Mouse (Mus musculus) ES-E14 (cell line): ENCODE results near the gene Pnliprp1. TPM values are rescaled to one million over a fixed set of nuclear protein-coding genes. Genes with fewer than 3 reads are reported as not detected.

ENCODE experiments used
- DNase-seq: peaks from one replicate; pipeline ENCODE4 v3.0.0-alpha.2; 2013; ENCODE audit warnings: low read depth, low spot score
- H3K27ac ChIP-seq: 2 replicates; pipeline ENCODE4 v1.5.1; 2012; ENCODE audit warnings: low read depth, mild to moderate bottlenecking, low read length, moderate library complexity, mixed read lengths; ENCODE audit not compliant: poor library complexity, insufficient read depth, severe bottlenecking
- H3K36me3 ChIP-seq: 2 replicates; pipeline ENCODE4 v1.6.1; 2012; ENCODE audit warnings: mild to moderate bottlenecking, low read length, moderate library complexity, mixed read lengths; ENCODE audit not compliant: control insufficient read depth, poor library complexity, insufficient read depth, severe bottlenecking
- H3K4me1 ChIP-seq, 2 experiments: fragments of 150-350 bp in 1 of 2; sonication (generic) in 1 of 2; 2 replicates each; pipeline ENCODE4 v1.6.1; 2012; ENCODE audit warnings: low read length in 2 of 2, mild to moderate bottlenecking in 1 of 2, mixed read lengths in 1 of 2; ENCODE audit not compliant: control insufficient read depth in 2 of 2, insufficient read depth in 2 of 2, poor library complexity in 1 of 2
- H3K4me3 ChIP-seq, 2 experiments: fragments of 150-350 bp in 1 of 2; sonication (generic) in 1 of 2; 2 replicates each; pipeline ENCODE4 v1.5.1; 2012; ENCODE audit warnings: low read length in 2 of 2, low read depth in 1 of 2, mild to moderate bottlenecking in 1 of 2, mixed read lengths in 1 of 2; ENCODE audit not compliant: insufficient read depth in 1 of 2, poor library complexity in 1 of 2, severe bottlenecking in 1 of 2
- H3K9ac ChIP-seq: 2 replicates; pipeline ENCODE4 v1.6.1; 2012; ENCODE audit warnings: low read depth, mild to moderate bottlenecking, low read length, mixed read lengths; ENCODE audit not compliant: poor library complexity, insufficient read depth, severe bottlenecking
- H3K9me3 ChIP-seq: fragments of 150-350 bp; sonication (generic); 2 replicates; pipeline ENCODE4 v1.6.1; 2012; ENCODE audit warnings: low read depth, mild to moderate bottlenecking, low read length; ENCODE audit not compliant: control insufficient read depth, insufficient read depth
- CHD2 ChIP-seq: IDR thresholded peaks from 2 replicates; pipeline ENCODE4 v1.6.1; 2014; ENCODE audit warnings: mild to moderate bottlenecking, low read depth, low read length, inconsistent platforms
- HCFC1 ChIP-seq: IDR thresholded peaks from 2 replicates; pipeline ENCODE4 v1.6.1; 2012; ENCODE audit warnings: low read length, inconsistent platforms, borderline replicate concordance; ENCODE audit not compliant: insufficient read depth
- MAFK ChIP-seq: IDR thresholded peaks from 2 replicates; pipeline ENCODE4 v1.6.1; 2014; ENCODE audit warnings: mild to moderate bottlenecking, low read depth, low read length, inconsistent platforms; ENCODE audit not compliant: insufficient read depth
- ZC3H11A ChIP-seq: IDR thresholded peaks from 2 replicates; pipeline ENCODE4 v1.6.1; 2012; ENCODE audit warnings: low read depth, mild to moderate bottlenecking, inconsistent platforms, low read length, borderline replicate concordance
- ZNF384 ChIP-seq: IDR thresholded peaks from 2 replicates; pipeline ENCODE4 v1.6.1; 2012; ENCODE audit warnings: low read depth, low read length, inconsistent platforms
- in situ Hi-C, 2 experiments: fragments of 600-800 bp; cut with MboI; formaldehyde crosslinking; loops; one replicate each; pipeline ENCODE4 v1.15.1; 2025; ENCODE audit warnings: low sequenced_read_pairs in 2 of 2, inconsistent platforms in 1 of 2; ENCODE audit not compliant: unreplicated experiment in 2 of 2
- total RNA-seq: library from RNA; depleted of rRNA; stranded (reverse); fragments of 300-350 nt; gene quantifications from 2 replicates; pipeline ENCODE4 v1.2.3, GENCODE M21; 2012; rRNA removed

Gene Pnliprp1
- total RNA-seq, 1 experiment, result not detected

DNA sequence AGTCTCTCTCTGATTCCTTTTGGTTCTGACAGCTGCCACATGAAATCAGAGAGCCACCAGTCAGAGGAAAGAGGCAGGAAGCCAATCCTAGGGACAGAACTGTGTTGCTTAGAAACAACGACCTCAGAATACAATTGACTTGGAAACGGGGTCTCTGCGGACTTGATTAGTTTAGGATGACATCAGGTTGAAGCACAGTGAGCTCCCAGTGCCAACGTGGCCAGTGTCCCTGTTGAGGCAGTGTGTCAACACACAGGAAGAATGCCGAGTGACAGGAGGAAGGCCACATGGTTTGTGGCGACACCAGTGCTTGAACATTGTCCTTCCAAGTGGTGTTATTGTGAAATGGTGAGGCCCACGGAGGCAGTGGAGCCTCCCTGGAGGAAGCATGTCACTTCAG, 55.3 kb downstream of the Pnliprp1 start:
- in situ Hi-C loops, result no loop called here
- Histone ChIP-seq H3K4me1 (no peaks in the 10 kb centered on the region), H3K9ac (no peak overlapping the region), H3K27ac (no peak overlapping the region), H3K4me3 (no peak overlapping the region), H3K9me3 (no peaks in the 10 kb centered on the region), H3K36me3 (no peaks in the 10 kb centered on the region)
- DNase-seq, result no peak
- no peak for TF ChIP-seq HCFC1
- TF ChIP-seq MAFK, result no peak
- TF ChIP-seq ZC3H11A, result no peak

DNA sequence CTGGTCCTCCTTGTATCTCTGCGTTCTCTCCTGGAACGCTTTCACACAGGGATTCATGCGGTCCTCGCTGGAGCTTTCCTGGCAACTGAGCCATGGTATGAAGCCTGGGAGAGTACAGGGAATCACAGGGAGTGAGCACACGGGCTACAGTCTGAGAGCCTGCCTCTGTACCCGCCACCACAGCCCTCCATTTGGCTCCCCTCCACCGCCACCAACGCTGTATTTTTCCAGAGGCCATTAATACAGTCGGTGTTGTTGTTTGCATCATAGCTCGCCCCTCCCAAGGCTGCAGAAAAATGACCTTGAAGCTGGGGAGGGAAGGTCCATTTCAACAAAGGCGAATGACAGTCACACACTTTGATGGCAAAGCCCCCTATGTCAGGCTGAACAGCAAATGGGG, 60.5 kb downstream of the Pnliprp1 start:
- H3K4me1 ChIP-seq, result peaks cover 0 to 3% of the 10 kb centered on the region in 2 experiments; a peak in 1 of 4 replicates
- DNase-seq, result no peak
- in situ Hi-C loops, result no loop called here
- H3K9ac ChIP-seq, result no peak overlapping the region
- no peak overlapping the region for H3K4me3 ChIP-seq
- H3K9me3 ChIP-seq, result no peaks in the 10 kb centered on the region
- TF ChIP-seq HCFC1 (no peak), ZC3H11A (no peak), MAFK (no peak), ZNF384 (no peak), CHD2 (no peak)
- H3K27ac ChIP-seq, result no peak overlapping the region
- H3K36me3 ChIP-seq, result no peaks in the 10 kb centered on the region

Other genes starting within 250 kb of the Pnliprp1 start
- gene Ccdc172, start 216.9 kb upstream of the Pnliprp1 start, total RNA-seq, result 1.2 and 3.5 TPM in 2 replicates
- 0.53 and 0.89 TPM in 2 replicates for gene Pnlip, start 76.4 kb upstream of the Pnliprp1 start, total RNA-seq
- gene Pnliprp2, start 30.8 kb downstream of the Pnliprp1 start, total RNA-seq, result 0.40 TPM in 1 of 2 replicates, not detected in the other
- 0.27 TPM in 1 of 2 replicates, not detected in the other for gene 1700019N19Rik, start 65.6 kb downstream of the Pnliprp1 start, total RNA-seq
- 0.85 and 1.1 TPM in 2 replicates for gene Eno4, start 214.5 kb downstream of the Pnliprp1 start, total RNA-seq
- gene Hspa12a, start 214.8 kb downstream of the Pnliprp1 start, total RNA-seq, result 2.9 and 3.0 TPM in 2 replicates